ENCODE assay signal across 20 mouse cellular contexts in the genomic region with DNA sequence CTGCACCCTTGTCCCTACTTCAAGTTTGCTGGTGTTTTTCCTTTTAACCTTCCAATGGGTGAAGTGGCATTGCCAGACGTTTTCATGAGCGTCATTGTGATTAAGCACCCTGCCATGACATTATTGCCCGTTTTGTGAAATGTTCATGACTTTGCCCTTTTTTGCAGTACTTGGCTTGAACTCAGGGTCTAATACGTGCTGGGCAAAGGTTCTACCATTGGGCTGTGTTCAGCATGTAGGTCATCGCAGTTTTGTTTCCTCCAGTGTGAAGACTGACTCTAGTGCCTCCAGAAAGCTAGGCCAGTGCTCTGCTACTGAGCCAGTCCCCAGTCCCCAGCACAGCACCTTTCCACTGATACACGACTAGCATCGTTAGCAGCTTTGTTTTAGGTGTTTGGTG.
"Had no signal": no experiment of that assay in that cellular context is flagged by ENCODE, and none has a peak within 500 bp of the region (broad histone marks: within the 10 kb centered on the region; RNA-seq: fewer than 3 reads in every experiment).

No protein-coding gene starts in this region.

- H3K4me3 ChIP-seq: intestine, embryonic 15.5 days; limb, embryonic 12.5 days; limb, embryonic 15.5 days; lung, embryonic 15.5 days; megakaryocyte, embryonic 14.5 days; midbrain, embryonic 10.5 days; midbrain, embryonic 13.5 days; myocyte; neural tube, embryonic 13.5 days; stomach, embryonic 15.5 days had no signal

- H3K27me3 ChIP-seq: intestine, embryonic 15.5 days; limb, embryonic 12.5 days; limb, embryonic 15.5 days; lung, embryonic 15.5 days; megakaryocyte, embryonic 14.5 days; midbrain, embryonic 13.5 days; neural tube, embryonic 13.5 days; stomach, embryonic 15.5 days had no signal

- H3K27ac ChIP-seq: intestine, embryonic 15.5 days; limb, embryonic 12.5 days; limb, embryonic 15.5 days; liver, embryonic 14.5 days; lung, embryonic 15.5 days; midbrain, embryonic 10.5 days; midbrain, embryonic 13.5 days; neural tube, embryonic 13.5 days; stomach, embryonic 15.5 days had no signal

- H3K9me3 ChIP-seq: intestine, embryonic 15.5 days; limb, embryonic 12.5 days; limb, embryonic 15.5 days; lung, embryonic 15.5 days; megakaryocyte, embryonic 14.5 days; midbrain, embryonic 10.5 days; midbrain, embryonic 13.5 days; neural tube, embryonic 13.5 days; stomach, embryonic 15.5 days had no signal

- DNase-seq: left cerebral cortex, postnatal 4 days; lung, adult 18-20 months; lung, postnatal 10 days; lung, postnatal 36 days; retina, postnatal 1 day; right cerebral cortex, postnatal 25 days; spleen, adult 18-20 months; thymus, postnatal 25 days had no signal

- ATAC-seq: intestine, embryonic 15.5 days; midbrain, embryonic 13.5 days; midbrain, embryonic 16.5 days had no signal

- H3K4me1 ChIP-seq: intestine, embryonic 15.5 days; limb, embryonic 12.5 days; limb, embryonic 15.5 days; lung, embryonic 15.5 days; midbrain, embryonic 10.5 days; midbrain, embryonic 13.5 days; neural tube, embryonic 13.5 days; stomach, embryonic 15.5 days had no signal

- H3K9ac ChIP-seq: intestine, embryonic 15.5 days; limb, embryonic 12.5 days; limb, embryonic 15.5 days; liver, embryonic 14.5 days; lung, embryonic 15.5 days; midbrain, embryonic 13.5 days; neural tube, embryonic 13.5 days; stomach, embryonic 15.5 days had no signal

- H3K4me2 ChIP-seq: intestine, embryonic 15.5 days; limb, embryonic 12.5 days; limb, embryonic 15.5 days; lung, embryonic 15.5 days; midbrain, embryonic 13.5 days; neural tube, embryonic 13.5 days; stomach, embryonic 15.5 days had no signal
